Mouse (Mus musculus) lung, postnatal 0 days (tissue): ENCODE data around the gene Ddx41.

Source experiments
- CTCF ChIP-seq: IDR thresholded peaks from 2 replicates; pipeline ENCODE4 v1.5.1; 2016; ENCODE audit warnings: antibody characterized with exemption, mild to moderate bottlenecking
- EP300 ChIP-seq: IDR thresholded peaks from 2 replicates; pipeline ENCODE4 v1.6.1; 2016; ENCODE audit warnings: antibody characterized with exemption, mild to moderate bottlenecking, control low read depth

DNA sequence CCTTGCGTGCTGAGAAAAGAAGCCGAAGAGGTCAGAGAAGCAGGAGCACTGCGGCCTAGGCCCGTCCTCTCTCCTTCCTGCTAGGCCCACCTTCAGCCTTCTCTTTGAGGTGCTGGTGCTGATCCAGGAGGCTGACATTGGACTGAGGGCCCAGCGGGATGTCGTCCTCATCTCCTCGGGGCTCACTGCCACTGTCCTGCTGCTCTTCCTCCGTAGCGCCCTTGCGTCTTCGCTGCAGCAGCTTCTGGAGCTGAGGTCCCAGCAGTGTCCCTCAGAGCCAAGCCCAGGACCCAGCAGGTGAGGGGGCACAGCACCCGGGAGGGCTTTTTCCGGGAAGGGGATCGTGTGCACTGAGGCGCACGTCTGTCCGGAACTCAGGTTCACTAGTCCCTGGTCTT lies 663 bp downstream of the Ddx41 start:
- TF ChIP-seq CTCF (no peak), EP300 (no peak)
